Mouse (Mus musculus) 416B (cell line): Measurements from ENCODE around the gene Tex38.

Experiments used
- DNase-seq: peaks from one replicate; pipeline ENCODE4 v3.0.0; 2011; ENCODE audit warnings: low read depth

The Tex38 gene

DNA sequence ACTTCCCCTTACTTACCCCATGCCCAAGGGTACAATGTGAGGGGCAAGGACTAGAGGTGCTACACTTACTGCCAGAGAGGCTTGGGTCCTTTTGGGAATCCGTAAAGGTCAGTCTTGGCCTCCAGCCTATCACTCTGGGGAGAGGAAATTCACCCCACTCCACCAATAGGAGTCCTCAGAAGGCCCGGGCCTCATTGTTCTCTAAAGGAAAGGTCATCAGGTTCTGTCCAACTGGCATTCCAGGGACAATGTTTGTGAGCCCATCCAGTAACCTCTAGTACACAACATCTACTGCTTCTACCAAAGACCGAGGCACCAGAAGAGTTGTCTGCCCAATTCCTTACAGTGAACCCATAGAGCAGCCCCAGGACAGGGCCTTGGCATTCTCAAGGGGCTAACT is at the start of gene Tex38:
TSS of gene Tex38 (minus strand) at position 101 of the 400 bp plus-strand sequence.
- DNase-seq: no peak

GRCm38 (mm10) chr4:115830491-115830890 is 49.7 kb upstream of the Tex38 start:
- no peak for DNase-seq

- no peak for DNase-seq
Observed at GRCm38 (mm10) chr4:115828572-115828902, 47.7 kb upstream of the Tex38 start.

- peak; percentile 93 for DNase-seq
Observed at GRCm38 (mm10) chr4:115827888-115828571, 47.2 kb upstream of the Tex38 start, which contains the start of gene Mob3c. Gene Mob3c (plus strand): TSS chr4:115828092.

- peak; percentile 83 for DNase-seq
Observed at GRCm38 (mm10) chr4:115827535-115827887, 46.7 kb upstream of the Tex38 start.

DNA sequence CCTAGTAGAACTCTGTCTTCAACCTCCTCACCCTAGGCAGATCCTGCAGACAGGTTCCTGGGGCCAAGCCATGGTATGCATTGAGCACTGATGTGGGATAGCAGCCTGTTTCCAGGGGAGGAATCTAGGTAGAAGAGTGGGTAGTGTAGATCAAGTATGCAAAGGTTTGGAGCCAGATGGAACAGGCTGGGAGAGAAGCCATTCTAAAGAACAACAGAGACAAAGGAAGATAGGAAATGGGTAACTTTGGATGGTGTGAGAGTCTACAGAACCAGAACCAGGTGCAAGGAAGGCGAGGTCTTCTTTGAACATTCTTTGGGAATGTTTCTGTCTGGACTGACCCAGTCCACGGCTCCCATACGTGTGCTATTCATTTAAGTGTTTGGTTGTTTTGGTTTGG is 46.2 kb upstream of the Tex38 start:
- no peak for DNase-seq

DNA sequence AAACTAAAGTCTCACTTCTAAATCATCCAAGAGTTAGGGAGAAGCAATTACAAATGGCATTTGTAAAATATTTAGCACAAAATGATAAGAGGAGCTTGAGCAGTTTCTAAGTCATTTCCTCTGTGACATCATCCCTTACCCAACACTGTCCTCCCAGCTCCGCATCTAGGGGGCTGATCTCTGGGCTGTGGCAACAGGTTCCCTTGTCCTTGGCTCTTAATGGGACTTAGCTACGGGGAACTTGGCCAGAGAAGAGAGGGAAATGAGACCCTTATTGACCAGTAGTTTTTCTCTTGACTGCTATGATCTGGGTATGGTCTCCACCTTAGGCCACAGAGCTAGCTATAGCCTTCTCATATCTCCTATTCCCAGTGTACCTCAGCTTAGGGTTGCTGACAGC is 44.5 kb upstream of the Tex38 start:
- DNase-seq: peak; percentile 89

DNA sequence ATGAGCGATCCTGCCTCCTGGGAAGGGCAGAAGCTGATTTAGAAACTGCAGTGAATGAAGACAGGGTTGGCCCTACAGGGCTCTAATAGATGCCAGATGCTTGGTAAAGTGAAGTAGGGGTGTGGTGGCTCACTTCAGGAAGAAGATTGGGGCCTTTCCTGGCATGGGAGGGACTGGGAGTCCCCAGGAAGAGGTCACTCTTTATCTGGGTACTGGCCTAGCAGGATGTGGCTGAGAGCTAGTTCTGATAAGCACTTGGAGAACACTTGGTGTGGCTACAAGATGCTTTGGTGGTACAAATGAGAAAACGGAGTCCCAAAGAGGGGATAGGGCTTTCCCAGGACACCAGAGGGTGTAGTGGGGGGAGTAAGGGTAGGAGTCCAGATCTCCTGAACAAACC is 43.4 kb upstream of the Tex38 start:
- peak; percentile 95 for DNase-seq

DNA sequence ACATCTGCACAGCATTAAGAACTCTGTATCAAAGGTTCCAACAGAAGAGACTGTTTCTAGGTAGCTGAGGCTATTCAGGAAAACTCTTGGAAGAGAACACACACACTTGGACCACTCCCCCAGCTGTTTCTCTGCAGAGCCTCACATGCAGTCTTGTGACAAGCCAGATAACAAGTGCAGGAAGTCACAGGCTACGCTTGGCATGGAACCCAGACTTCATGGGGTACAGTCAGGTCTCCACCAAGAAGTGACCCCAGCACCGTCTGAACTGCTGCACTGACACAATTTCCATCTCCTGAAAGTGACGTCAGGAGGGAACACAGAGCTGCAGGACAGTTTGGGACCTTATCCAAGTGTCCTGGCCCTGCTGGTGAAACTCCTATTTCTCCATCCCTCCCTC is 41.1 kb upstream of the Tex38 start:
- DNase-seq: no peak

GRCm38 (mm10) chr4:115821431-115821830 is 40.6 kb upstream of the Tex38 start:
- no peak for DNase-seq

DNA sequence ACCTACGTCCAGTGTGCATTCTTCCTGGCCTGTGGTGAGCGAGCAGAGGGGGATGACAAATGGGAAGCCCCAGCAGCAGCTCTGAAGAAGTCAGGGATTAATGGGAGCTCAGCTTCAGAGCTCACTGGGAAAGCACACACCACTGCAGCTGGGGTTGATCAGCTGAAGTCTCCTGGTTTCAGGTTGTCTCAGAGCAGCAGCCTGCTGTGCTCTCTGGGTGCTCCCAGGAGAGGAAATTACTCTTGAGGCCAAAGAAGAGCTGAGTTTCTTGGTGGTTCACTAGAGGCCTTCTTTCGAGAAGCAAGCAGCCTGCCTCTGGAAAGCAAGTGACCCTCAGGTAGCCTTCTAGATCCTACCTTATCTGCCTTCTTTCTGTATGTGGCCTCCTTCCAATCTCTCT is 40.1 kb upstream of the Tex38 start:
- DNase-seq: no peak

DNA sequence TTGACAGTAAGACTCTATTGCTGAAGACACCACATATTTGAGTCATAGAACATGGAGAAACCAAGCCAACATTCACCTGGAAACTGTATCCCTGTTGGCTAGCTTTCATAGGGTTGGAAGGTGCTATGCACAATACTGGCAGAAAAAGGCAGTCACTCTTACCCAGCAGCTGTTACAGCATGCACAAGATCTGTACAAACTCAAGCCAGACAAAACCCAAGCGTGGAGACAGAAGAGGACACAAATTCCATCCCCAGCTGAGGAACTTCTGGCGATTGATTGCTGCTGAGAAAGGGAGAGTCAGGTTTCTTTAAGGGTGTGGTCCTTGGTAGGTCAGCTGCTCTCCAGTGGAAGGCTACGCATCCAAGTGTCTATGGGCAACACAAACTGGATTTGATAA is 39.4 kb upstream of the Tex38 start:
- no peak for DNase-seq

- no peak for DNase-seq
Observed at GRCm38 (mm10) chr4:115815606-115816005, 34.8 kb upstream of the Tex38 start.

DNA sequence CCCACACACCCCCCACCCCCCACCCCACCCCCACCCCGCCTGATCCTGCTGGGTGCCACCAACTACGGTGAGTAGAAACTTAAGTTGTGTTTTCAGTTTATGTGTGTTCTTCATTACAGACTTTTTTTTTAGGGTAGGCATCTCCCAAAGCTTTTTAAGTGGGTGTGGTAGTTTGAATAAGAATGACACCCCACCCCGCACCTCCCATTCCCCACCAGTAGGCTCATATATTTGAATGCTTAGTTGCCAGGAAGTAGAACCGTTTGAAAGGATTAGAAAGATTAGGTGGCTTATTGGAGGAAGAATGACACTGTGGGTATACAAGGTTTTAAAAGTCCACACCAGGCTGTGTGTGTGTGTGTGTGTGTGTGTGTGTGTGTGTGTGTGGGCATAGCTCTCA is 31.5 kb upstream of the Tex38 start:
- no peak for DNase-seq

DNA sequence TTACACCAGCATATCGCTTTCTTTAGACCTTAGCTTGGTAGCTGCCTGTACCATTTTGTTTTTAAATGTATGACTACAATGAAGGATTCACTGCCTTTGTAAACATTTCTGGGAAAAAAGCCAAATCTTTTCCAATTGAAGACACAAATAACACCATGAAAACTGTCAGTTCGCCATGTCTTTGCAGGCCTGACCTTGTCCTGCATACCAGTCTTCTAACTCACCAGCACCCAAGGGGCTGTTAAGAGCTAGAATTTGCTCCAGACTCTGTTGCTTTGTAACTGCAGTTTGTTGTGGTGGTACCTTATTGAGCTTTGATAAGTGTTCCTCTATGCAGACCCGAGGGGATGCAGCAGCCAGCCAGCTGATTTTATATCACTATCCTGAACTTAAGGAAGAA is 19.2 kb upstream of the Tex38 start:
- no peak for DNase-seq

DNA sequence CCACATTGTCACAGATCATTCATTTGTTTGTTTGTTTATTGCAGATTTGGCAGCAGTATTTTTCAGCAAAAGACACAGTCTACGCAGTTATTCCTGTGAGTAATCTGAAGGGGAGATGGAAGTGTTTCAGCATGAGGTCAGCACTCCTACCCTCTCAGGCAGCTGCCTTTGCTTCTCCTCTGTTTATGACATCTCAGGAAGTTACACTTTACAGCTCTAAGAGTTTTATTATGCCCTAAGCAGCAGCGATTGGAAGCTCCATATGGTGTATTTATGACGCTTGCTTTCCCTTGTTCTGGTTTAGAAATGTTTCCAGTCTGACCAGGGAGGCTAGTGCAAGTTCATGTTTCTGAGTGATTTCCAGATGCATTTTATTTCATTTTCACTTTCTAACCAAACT is 14.5 kb upstream of the Tex38 start:
- no peak for DNase-seq

- DNase-seq: no peak
Observed at GRCm38 (mm10) chr4:115790864-115791263, 10.0 kb upstream of the Tex38 start.

DNA sequence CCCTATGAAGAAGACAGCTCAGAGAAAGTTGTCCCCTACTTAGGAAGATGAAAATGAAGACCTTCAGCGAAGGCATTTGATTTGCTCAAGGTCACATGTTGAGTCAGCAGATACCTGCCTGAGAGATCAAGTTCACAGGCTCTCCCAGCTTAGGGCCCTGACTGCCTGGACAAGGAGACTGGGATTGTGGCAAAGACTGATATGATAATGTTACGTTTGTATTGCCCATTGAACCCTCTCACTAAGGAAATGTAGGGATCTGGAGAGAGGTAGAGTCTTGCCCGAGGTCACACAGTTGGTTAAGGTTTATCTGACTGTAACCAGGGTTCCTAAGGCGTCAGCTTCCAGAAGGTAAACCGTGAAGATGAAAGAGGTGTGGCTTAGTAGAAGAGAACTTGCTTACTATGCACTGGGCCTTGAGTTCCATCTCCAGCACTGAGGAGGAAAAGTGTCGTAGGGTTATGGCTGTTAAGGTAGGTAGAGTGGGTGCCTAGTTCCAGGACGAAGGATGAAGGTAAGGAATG is 4.8 kb upstream of the Tex38 start:
- peak; percentile 35 for DNase-seq

- peak; percentile 66 for DNase-seq
Observed at GRCm38 (mm10) chr4:115784769-115785510, 4.1 kb upstream of the Tex38 start, which contains the start of gene Atpaf1. Gene Atpaf1 (plus strand): TSS chr4:115784812.

GRCm38 (mm10) chr4:115782026-115782805 is 1.4 kb upstream of the Tex38 start:
- peak; percentile 26 for DNase-seq

- no peak for DNase-seq
Observed at GRCm38 (mm10) chr4:115780269-115780668, 549 bp downstream of the Tex38 start.

DNA sequence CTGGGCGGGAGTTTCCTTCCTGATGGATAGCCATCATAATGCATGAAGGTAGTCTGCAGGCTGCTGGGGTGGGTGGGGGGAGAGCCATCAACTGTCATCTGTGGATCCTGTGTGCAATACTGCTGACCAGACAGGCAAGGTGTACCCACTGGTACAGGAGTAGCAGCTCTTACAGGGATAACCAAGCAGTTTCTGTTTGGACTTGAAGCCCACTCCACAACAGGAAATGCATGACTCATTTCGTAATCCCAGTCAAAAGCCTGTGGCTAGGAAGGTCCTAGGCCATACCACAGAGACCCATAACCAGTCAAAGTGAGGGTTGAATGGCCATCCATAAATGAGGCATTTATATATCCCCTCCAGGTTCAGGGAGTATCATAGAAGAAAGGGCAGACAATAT is 3.2 kb downstream of the Tex38 start:
- DNase-seq: peak; percentile 71

DNA sequence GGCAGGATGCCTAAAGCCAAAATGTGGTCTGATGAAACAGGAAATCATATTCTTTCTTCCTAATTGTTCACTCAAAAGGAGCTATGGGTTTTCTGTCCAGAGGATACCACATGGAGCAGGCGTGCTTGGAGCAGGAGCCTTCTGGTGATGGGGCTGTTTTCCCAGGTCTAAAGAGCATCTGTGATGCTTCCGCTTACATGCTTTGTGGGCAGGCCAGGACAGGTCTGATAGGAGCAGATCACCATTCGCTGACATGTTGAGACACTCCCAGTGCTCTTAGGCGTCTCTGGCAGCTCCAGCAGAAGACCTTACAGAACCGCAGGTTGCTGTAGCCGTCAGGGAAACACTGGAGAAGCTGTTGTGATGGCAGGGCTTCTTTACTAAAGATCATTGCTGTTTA is 5.8 kb downstream of the Tex38 start:
- no peak for DNase-seq
